Comparison of ENCODE assay signal across 8 mouse cellular contexts in the genomic region with DNA sequence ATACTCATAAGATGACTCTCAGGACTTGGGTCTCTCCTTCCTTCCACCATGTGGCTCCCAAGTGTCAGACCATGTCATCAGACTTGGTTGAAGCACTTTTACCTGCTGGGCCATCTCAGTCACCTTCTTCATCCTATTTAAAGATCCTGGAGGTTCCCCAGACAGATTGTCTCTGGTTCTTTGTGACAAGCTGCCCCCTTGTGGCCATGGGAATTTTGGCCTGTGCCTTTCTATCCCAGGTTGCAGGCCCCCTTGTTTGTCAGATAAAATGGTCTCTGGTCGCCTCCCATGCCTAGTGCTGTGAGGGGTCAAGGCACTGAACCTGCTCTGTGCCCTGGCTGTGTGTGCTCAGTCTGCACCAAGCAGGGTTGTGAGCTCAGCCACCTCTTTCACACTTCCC.
DNase-seq lines count a peak whose midpoint lies in the region; TF ChIP-seq lines count a peak whose summit lies in the region.

No protein-coding gene starts in this region.

- DNase-seq in adrenal gland, postnatal 10 days, result peak; percentile 59
- no peak for DNase-seq in adrenal gland, adult 2 months
- peak; percentile 37 for DNase-seq in left cerebral cortex, adult 11 months (ENCODE audit: low spot score)
- no peak for DNase-seq in left cerebral cortex, postnatal 10 days (ENCODE audit: extremely low spot score in 1 of 2, low spot score in 2 of 2)
- peak; percentile 61 for DNase-seq in brain, embryonic 14.5 days (ENCODE audit: low read depth)
- peak; percentile 41 for DNase-seq in gastrocnemius, postnatal 14 days
- peak; percentile 65 for DNase-seq in lung, postnatal 10 days
- DNase-seq in thymus, postnatal 25 days, result peak; percentile 65

- TF ChIP-seq CTCF in brain, embryonic 14.5 days (IDR thresholded peaks at IDR 0.05; ENCODE audit: borderline replicate concordance, extremely low read depth, insufficient read depth, insufficient read length), result peak; percentile 60; the same call in 1 of the 2 replicates

- TF ChIP-seq POLR2A in brain, embryonic 14.5 days (IDR thresholded peaks at IDR 0.05; ENCODE audit: borderline replicate concordance, extremely low read depth, insufficient read depth, insufficient read length, poor library complexity, severe bottlenecking), result no peak

- intact Hi-C loops in left cerebral cortex, postnatal 10 days (cut with DNase I), result loop anchor here (10.0 kb wide), 1 partner anchor 489 kb away; no protein-coding TSS in a partner anchor
- intact Hi-C loops in gastrocnemius, postnatal 14 days (cut with DNase I; ENCODE audit: low total_unique reads), result no loop called here

Comparison
In these comparisons a context has a peak if more than half of its experiments do, and no peak if none do; other contexts are left out.
1. DNase-seq: peak in adrenal gland, postnatal 10 days (single experiment), left cerebral cortex, adult 11 months (single experiment), brain, embryonic 14.5 days (single experiment), gastrocnemius, postnatal 14 days (single experiment), lung, postnatal 10 days (single experiment) and thymus, postnatal 25 days (single experiment); none in adrenal gland, adult 2 months (single experiment) and left cerebral cortex, postnatal 10 days (0 of 2).